In genomic region chr7:101027623-101028443, GRCm38 (mm10) we compare ENCODE assay signal across 11 mouse cellular contexts. TPM values are rescaled to one million over a fixed set of nuclear protein-coding genes. Genes with fewer than 3 reads are reported as not detected.
DNase-seq lines count a peak whose midpoint lies in the region; ATAC-seq and TF ChIP-seq lines count a peak whose summit lies in the region.
"Had no signal": no experiment of that assay in that cellular context is flagged by ENCODE, and none has a peak within 500 bp of the region (broad histone marks: within the 10 kb centered on the region; RNA-seq: fewer than 3 reads in every experiment).

No protein-coding gene starts in this region.

- H3K4me1 ChIP-seq in liver, postnatal 0 days (ENCODE audit: insufficient read depth): peaks cover 25% of the 10 kb centered on the region
- H3K4me1 ChIP-seq in midbrain, embryonic 16.5 days (ENCODE audit: control insufficient read depth, insufficient read depth, low read length): no peaks in the 10 kb centered on the region
- no peaks in the 10 kb centered on the region for H3K4me1 ChIP-seq in kidney, adult 2 months (ENCODE audit: control insufficient read depth, insufficient read depth, low read length)
- H3K4me1 ChIP-seq: midbrain, embryonic 15.5 days had no signal

- H3K4me3 ChIP-seq in gastrocnemius, adult 2 months: no peak overlapping the region
- no peak overlapping the region for H3K4me3 ChIP-seq in liver, postnatal 0 days (ENCODE audit: low read depth, low read length)
- H3K4me3 ChIP-seq in midbrain, embryonic 16.5 days (ENCODE audit: low read depth, low read length): no peak overlapping the region
- no peak overlapping the region for H3K4me3 ChIP-seq in kidney, adult 2 months (ENCODE audit: insufficient read depth, low read depth, low read length)
- H3K4me3 ChIP-seq: hindbrain, embryonic 12.5 days; limb, embryonic 13.5 days; midbrain, embryonic 15.5 days had no signal

- peak; percentile 71 for ATAC-seq in granulocyte monocyte progenitor cell, adult 5-6 weeks (replicated peaks; ENCODE audit: poor library complexity, severe bottlenecking)
- peak; percentile 60 for ATAC-seq in liver, postnatal 0 days
- no peak for ATAC-seq in midbrain, embryonic 16.5 days
- ATAC-seq: midbrain, embryonic 15.5 days had no signal

- H3K36me3 ChIP-seq in liver, postnatal 0 days (replicated peaks; ENCODE audit: insufficient read depth, low read length): no peaks in the 10 kb centered on the region
- H3K36me3 ChIP-seq in midbrain, embryonic 16.5 days (ENCODE audit: control insufficient read depth, insufficient read depth, low read length): no peaks in the 10 kb centered on the region
- H3K36me3 ChIP-seq in kidney, adult 2 months (ENCODE audit: control insufficient read depth, insufficient read depth, low read length): no peaks in the 10 kb centered on the region
- H3K36me3 ChIP-seq: hindbrain, embryonic 12.5 days; limb, embryonic 13.5 days; midbrain, embryonic 15.5 days had no signal

- H3K27ac ChIP-seq in gastrocnemius, adult 2 months: peak overlapping the region; percentile 20; the same call in 1 of the 2 replicates
- peak overlapping the region; percentile 75 for H3K27ac ChIP-seq in liver, postnatal 0 days (ENCODE audit: low read depth)
- no peak overlapping the region for H3K27ac ChIP-seq in midbrain, embryonic 16.5 days (ENCODE audit: low read length)
- H3K27ac ChIP-seq in kidney, adult 2 months (ENCODE audit: insufficient read depth, low read depth, low read length): no peak overlapping the region
- H3K27ac ChIP-seq: hindbrain, embryonic 12.5 days; limb, embryonic 13.5 days; midbrain, embryonic 15.5 days had no signal

- no peak for DNase-seq in gastrocnemius, adult 2 months
- DNase-seq in gastrocnemius, postnatal 14 days: no peak
- DNase-seq in 416B (ENCODE audit: low read depth): peak; percentile 98
- DNase-seq in liver, postnatal 0 days: peak; percentile 41
- DNase-seq in kidney, postnatal 14 days: no peak
- no peak for DNase-seq in kidney, adult 2 months

- H3K27me3 ChIP-seq in liver, postnatal 0 days (ENCODE audit: insufficient read depth, low read length): no peaks in the 10 kb centered on the region
- no peaks in the 10 kb centered on the region for H3K27me3 ChIP-seq in midbrain, embryonic 16.5 days (ENCODE audit: control insufficient read depth, insufficient read depth, low read depth, low read length)
- no peaks in the 10 kb centered on the region for H3K27me3 ChIP-seq in kidney, adult 2 months (replicated peaks; ENCODE audit: control insufficient read depth, insufficient read depth, low read length)
- H3K27me3 ChIP-seq: hindbrain, embryonic 12.5 days; limb, embryonic 13.5 days; midbrain, embryonic 15.5 days had no signal

- 34% methylated on average over 10 of the region's 10 CpGs for WGBS in liver, postnatal 0 days (ENCODE audit: insufficient replicate concordance)
- 84% methylated on average over 10 of the region's 10 CpGs for WGBS in midbrain, embryonic 16.5 days
- 80% methylated on average over 10 of the region's 10 CpGs for WGBS in kidney, adult 2 months

- TF ChIP-seq POLR2A in kidney, adult 2 months (IDR thresholded peaks at IDR 0.05; ENCODE audit: low read depth, low read length): no peak

- no peak for TF ChIP-seq CTCF in gastrocnemius, adult 2 months (IDR thresholded peaks at IDR 0.05)
- no peak for TF ChIP-seq CTCF in liver, postnatal 0 days (IDR thresholded peaks at IDR 0.05; ENCODE audit: low read depth)
- TF ChIP-seq CTCF in kidney, adult 2 months (conservative IDR thresholded peaks at IDR 0.05; ENCODE audit: insufficient read depth, insufficient read length, low read depth, low read length): no peak

- H3K9ac ChIP-seq in liver, postnatal 0 days (replicated peaks): no peak overlapping the region
- no peak overlapping the region for H3K9ac ChIP-seq in midbrain, embryonic 16.5 days (ENCODE audit: low read depth, low read length)
- H3K9ac ChIP-seq: hindbrain, embryonic 12.5 days; limb, embryonic 13.5 days; midbrain, embryonic 15.5 days had no signal

- peak overlapping the region; percentile 30; the same call in 1 of the 2 replicates for H3K4me2 ChIP-seq in liver, postnatal 0 days (ENCODE audit: low read depth, low read length)
- no peak overlapping the region for H3K4me2 ChIP-seq in midbrain, embryonic 16.5 days (ENCODE audit: low read length)
- H3K4me2 ChIP-seq: hindbrain, embryonic 12.5 days; limb, embryonic 13.5 days; midbrain, embryonic 15.5 days had no signal

- intact Hi-C loops in gastrocnemius, adult 2 months (cut with DNase I): no loop called here
- intact Hi-C loops in gastrocnemius, postnatal 14 days (cut with DNase I; ENCODE audit: low total_unique reads): no loop called here

- H3K9me3 ChIP-seq in liver, postnatal 0 days (ENCODE audit: low read length): no peaks in the 10 kb centered on the region
- H3K9me3 ChIP-seq in midbrain, embryonic 16.5 days (replicated peaks; ENCODE audit: control insufficient read depth, low read length, poor library complexity, severe bottlenecking): no peaks in the 10 kb centered on the region
- H3K9me3 ChIP-seq: hindbrain, embryonic 12.5 days; limb, embryonic 13.5 days; midbrain, embryonic 15.5 days had no signal

- TF ChIP-seq EP300 in liver, postnatal 0 days (IDR thresholded peaks at IDR 0.05; ENCODE audit: low read depth): peak; percentile 23; the same call in 1 of the 2 replicates

RNA-seq across cellular contexts. Expression of gene P2ry2, which starts 15.2 kb away (rescaled TPM):
- 10 to 100 TPM; 29.5 to 41.7 TPM for total RNA-seq in gastrocnemius, adult 2 months (2021)
- total RNA-seq in gastrocnemius, postnatal 14 days (2021): 10 to 100 TPM; 38.0 to 47.7 TPM
- total RNA-seq in granulocyte monocyte progenitor cell, adult 5-6 weeks (2014; fragmentation: Nextera tagmentation): 8.7 and 15.1 TPM in 2 replicates
- 6.2 and 7.8 TPM in 2 replicates for total RNA-seq in granulocyte monocyte progenitor cell, adult 5-6 weeks (2017)
- 3.8 and 4.2 TPM in 2 replicates for polyA plus RNA-seq in liver, postnatal 0 days (2015; fragmentation: Nextera tagmentation; extraction: Ambion mirVana)
- polyA plus RNA-seq in midbrain, embryonic 16.5 days (2015; fragmentation: Nextera tagmentation; extraction: Ambion mirVana): 0.21 and 0.22 TPM in 2 replicates
- polyA plus RNA-seq in kidney, adult 2 months (2012; rRNA removed): 15.0 and 16.9 TPM in 2 replicates

RNA-seq across cellular contexts. Expression of gene P2ry6, which starts 53.4 kb away (rescaled TPM):
- 1 to 10 TPM in 1 of 2 experiments, under 1 TPM in 1; 0.82 to 1.4 TPM for total RNA-seq in gastrocnemius, adult 2 months (2021)
- total RNA-seq in gastrocnemius, postnatal 14 days (2021): 1 to 10 TPM; 1.6 to 2.1 TPM
- not detected in 2 replicates for total RNA-seq in granulocyte monocyte progenitor cell, adult 5-6 weeks (2014; fragmentation: Nextera tagmentation)
- total RNA-seq in granulocyte monocyte progenitor cell, adult 5-6 weeks (2017): 0.17 TPM in 1 of 2 replicates, not detected in the other
- polyA plus RNA-seq in liver, postnatal 0 days (2015; fragmentation: Nextera tagmentation; extraction: Ambion mirVana): 5.3 and 6.0 TPM in 2 replicates
- 2.8 and 3.0 TPM in 2 replicates for polyA plus RNA-seq in midbrain, embryonic 16.5 days (2015; fragmentation: Nextera tagmentation; extraction: Ambion mirVana)
- 7.6 and 9.6 TPM in 2 replicates for polyA plus RNA-seq in kidney, adult 2 months (2012; rRNA removed)

Comparison
In these comparisons a context has a peak if more than half of its experiments do, and no peak if none do; other contexts are left out.
1. DNase-seq: peak in 416B (single experiment) and liver, postnatal 0 days (single experiment); none in gastrocnemius, adult 2 months (single experiment), gastrocnemius, postnatal 14 days (single experiment), kidney, postnatal 14 days (single experiment) and kidney, adult 2 months (single experiment).
2. H3K27ac ChIP-seq: peak in gastrocnemius, adult 2 months (single experiment) and liver, postnatal 0 days (single experiment); none in midbrain, embryonic 16.5 days (single experiment) and kidney, adult 2 months (single experiment).